Mouse (Mus musculus): Measurements from ENCODE around the gene Fuk. TPM values are rescaled to one million over a fixed set of nuclear protein-coding genes. Genes with fewer than 3 reads are reported as not detected.
A peak's percentile ranks its signal among the peaks of the same experiment; 100 is the strongest.
"Not testable (repeated sequence)": the region's sequence is repeated elsewhere in the genome, so short reads cannot be mapped to it uniquely, and the experiment has no call there.

The Fuk gene
- total RNA-seq, 2 experiments from 2014 or later: 18.8 to 18.9 TPM

DNA sequence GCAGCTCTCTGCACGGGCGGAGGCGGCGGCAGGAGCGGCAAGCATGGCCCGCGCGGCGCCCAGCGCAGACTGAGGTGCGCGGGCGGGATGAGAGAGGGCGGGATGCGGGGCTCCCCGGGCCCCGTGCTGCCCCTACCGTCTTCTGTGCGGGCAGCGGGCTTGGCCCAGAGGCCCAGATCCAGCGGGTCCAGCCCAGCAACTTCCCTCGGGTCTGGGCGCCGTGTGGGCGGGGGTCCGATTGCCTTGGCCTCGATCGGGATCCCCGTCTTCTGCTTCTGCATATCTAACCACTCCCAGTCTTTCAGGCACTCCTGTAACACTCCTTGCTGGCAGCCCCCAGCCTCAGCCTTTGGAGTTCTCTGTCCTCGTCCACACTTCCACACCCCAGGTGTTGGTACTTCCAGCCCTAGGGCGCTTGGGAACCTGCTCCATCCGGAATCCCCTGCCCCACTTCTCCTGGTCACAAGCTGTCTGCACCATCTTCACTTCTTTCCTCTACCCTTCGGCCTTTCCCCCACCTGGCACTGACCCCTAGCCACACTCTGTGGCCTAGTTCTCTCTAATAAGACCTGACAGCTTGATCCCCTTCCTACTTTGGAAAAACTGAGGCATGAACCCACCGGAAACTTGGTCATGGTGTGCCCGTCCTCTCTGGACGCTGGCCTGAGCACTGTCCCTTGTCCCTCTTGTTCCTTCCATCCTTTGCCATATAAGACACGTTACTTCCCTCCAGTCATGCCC is 17.9 kb upstream of the Fuk start:
- DNase-seq (ENCODE audit: low spot score in 2 of 2): peak; percentile 51 to 71

DNA sequence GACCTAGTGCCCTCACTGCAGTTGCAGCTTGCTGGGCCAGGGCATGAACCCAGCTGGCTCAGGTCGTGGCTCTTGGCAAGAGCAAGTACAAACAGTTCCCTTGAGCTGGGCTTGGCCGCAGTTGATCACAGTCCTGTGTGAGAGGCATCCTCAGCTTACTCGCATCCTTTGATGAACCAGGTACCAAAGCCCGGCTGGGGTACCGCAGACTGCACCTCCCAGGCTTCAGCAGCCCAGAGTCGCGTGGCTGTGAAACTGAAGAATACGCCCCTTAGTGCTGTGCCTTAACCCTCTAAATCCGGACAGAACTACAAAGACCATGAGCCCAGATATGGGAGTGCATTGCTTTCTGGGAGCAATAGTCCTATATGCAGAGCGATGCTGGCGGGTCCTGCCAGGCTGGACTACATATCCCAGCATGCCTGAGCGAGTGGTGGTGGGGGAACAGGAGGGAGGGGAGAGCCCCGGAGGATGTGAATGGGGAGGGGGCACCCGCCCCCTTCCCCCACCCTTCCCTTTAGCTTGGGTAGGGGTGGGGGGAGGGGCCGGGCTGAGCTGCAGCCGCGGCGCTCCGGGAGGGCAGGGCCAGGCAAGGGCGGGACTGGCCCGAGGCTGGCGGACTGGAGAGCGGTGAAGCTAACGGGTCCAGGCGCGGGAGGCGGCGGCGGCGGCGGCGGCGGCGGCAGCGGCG is 17.2 kb upstream of the Fuk start, which contains the start of gene St3gal2:
St3gal2 (plus strand) TSS at position 582 of the 691 bp plus-strand sequence.
- DNase-seq (ENCODE audit: low spot score in 2 of 2): peak; percentile 81 to 91

DNA sequence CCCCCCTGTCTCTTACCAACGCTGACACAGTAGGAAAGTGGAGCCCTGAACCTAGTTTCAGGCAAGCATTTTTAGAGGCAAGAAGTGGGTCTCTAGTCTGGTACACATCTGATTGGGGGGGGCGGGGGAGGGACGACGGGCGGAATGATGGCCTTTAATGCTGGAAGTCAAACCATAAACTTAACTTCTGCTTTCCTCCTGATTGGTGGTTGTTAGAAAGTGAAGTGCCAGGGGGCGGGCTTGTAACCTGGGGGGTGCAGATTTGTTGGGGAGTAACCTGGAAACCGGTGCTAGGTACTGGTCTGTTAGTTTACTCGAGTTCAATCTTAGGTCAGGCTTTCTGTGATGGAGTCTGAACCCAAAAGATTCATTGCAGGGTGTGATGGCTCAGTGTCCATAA is 16.2 kb upstream of the Fuk start:
- no peak for DNase-seq (ENCODE audit: low spot score in 2 of 2)

DNA sequence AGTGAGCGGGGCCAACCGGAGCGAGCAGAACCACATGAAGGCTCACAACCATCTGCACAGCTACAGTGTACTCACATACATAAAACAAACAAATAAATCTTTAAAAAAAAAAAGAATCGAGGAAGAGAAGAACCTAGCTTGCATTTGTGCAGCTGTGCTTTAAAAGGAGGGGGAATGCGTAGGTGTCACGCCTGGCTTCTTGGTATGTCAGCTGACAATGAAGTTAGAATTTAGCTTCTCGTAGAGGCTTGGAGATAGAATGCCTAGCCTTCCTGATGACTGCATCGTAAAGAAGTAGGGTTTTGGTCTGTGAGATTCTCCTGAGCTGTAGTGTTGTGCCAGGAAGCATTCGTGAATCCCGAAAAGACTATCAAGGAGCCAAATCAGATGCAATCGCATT is 15.7 kb upstream of the Fuk start:
- no peak for DNase-seq (ENCODE audit: low spot score in 2 of 2)

DNA sequence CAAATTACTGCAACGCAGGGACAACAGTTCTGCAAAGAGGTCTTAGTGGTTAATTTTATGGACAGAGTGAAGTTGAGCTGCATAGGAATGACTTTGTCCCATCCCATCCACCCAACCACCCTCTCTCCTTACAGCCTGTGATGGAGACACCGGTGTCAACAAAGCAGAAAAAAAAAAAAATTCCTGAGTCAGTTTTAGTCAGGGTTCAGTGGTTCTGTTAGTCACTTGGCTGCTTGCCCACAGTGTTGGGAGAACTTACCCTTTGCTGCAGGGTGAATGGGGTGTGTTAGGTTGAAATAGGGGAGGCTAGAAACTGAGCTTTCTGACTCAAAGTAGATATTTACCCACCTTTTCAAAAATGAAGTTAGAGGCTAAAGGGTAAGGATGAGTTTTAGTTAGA is 15.1 kb upstream of the Fuk start:
- DNase-seq (ENCODE audit: low spot score in 2 of 2): no peak

DNA sequence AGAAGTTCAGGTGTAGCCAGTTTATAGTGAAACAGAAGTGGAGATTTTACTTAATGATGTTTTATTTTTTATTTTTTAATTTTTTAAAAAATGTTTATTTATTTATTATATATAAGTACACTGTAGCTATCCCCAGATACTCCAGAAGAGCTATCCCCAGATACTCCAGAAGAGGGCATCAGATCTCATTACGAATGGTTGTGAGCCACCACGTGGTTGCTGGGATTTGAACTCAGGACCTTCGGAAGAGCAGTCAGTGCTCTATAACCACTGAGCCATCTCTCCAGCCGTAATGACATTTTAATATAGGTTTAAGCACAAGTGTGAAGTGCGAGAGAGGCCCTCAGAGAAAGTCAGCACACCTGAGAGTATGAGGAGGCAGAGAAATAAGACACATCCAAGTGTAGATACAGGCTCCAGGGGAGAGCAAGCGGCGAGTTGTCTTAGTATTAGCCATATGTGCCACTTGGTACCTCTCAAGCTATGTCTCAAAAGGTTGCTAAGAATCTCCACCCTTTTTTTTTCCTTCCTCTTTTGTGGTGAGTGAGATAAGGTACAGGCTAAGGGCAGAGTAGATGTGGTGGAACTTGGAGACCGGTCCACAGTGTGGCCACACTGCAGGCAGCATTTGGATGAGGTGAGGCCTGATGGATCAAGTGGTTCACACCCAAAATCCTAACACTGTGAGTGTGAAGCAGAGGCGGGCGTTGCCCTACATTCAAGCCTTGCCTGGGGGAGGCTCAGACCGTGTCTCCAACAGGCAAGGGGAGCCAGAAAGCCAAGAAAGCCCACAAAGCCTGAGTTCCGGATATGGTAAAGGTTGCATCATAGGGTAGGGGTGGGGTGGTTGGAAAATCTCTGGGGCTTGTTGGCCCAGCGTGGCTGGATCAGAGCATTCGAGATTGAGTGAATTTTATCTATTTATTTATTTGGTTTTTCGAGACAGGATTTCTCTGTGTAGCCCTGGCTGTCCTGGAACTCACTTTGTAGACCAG is 9.6 kb upstream of the Fuk start:
- DNase-seq (ENCODE audit: low spot score in 2 of 2): no peak

DNA sequence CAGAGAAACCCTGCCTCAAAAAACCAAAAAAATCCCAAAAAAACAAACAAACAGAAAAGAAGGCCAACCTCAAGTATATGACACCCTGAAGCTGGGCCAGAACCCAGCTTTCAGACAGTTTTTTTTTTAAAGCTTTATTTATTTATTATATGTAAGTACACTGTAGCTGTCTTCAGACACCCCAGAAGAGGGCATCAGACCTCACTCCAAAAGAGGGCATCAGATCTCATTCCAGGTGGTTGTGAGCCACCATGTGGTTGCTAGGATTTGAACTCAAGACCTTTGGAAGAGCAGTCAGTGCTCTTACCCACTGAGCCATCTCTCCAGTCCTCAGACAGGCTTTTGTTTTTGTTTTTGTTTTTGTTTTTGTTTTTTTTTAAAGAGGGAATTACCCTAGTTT is 7.6 kb upstream of the Fuk start:
- DNase-seq (ENCODE audit: low spot score in 2 of 2): not testable (repeated sequence)

DNA sequence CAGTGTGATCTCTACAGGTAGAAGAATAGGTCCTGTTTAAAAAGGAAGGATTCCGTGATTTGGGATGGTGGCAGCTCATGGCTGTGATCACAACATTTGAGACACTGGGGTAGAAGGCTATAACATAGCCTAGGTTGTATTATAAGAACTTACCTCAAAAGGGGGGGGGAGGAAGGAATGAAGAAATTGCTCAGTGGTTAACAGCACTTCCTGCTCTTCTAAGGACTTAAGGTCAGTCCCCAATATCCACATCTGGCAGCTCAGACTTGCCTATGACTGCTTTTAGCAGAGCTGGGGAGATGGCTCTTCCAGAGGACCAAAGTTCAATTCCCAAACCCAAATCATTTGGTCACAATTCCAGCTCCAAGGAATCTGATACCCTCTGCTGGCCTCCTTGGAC is 4.4 kb upstream of the Fuk start:
- DNase-seq (ENCODE audit: low spot score in 2 of 2): no peak

DNA sequence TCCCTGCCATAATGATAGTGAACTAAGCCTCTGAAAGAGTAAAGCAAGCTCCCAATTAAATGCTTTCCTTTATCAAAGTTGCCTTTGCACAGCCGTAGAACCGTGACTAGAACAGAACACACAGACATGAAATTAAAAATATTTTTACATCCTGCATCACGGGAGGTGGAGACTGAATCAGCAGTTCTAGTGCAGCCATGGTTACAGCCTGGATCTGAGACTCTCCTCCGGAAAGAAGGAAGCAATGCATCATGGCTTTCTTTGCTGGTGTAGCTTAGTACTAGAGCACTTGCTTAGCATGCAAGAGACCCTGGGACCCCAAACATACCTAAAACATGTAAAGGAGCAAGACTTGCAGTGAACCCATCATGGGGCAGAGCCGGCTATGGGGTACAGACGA is 3.1 kb upstream of the Fuk start:
- DNase-seq (ENCODE audit: low spot score in 2 of 2): no peak

DNA sequence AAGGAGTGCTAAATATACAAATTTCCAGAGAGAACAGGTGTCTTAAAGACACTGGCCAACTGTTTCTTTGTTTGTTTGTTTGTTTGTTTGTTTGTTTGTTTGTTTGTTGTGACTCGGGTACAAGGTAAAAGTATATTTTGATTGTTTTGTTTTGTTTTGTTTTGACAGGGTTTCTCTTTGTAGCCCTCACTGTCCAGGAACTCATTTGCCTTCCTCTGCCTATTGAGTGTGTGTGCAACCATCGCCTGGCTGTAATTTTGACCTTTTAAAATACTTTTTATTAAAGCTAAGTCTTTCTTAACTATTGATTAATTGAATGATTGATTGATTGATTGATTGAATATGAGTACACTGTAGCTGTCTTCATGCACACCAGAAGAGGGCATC is 284 bp upstream of the Fuk start:
- no peak for DNase-seq (ENCODE audit: low spot score in 2 of 2)

DNA sequence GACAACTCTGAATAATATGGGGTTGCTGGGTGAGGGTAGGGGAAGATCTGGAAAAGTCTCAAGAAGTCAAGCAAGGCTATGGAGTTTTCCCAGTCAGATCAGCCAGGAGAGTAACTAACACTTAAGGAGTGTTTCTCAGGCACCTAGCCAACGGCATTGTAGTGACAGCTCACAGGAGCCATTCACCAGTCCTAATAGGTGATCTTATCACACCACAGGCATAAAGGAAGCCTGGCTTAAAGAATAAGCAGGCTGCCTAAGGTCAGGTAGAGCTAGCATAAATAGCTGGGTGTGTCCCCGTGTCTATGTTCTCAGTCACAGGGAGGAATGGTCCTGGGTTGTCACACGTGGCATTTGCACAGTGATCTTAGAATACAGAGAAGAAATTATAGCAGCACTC is 1.2 kb downstream of the Fuk start:
- no peak for DNase-seq (ENCODE audit: low spot score in 2 of 2)

DNA sequence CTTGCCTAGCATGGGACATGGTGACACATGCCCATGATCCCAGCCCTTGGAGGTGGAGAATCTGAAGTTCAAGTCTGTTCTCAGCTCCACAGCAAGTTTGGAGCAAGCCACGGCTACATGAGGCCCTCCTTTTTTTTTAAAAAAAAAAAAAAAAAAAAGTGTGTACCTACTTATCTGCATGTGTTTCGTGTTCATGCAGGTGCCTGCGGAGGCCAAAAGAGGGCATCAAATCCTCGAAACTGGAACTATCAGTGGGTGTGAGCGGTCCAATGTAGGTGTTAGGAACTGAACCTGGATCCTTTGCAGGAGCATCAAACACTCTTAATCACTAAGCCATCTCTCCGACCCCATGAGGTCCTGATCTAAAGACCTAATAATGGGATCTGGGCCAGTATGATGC is 4.8 kb downstream of the Fuk start:
- DNase-seq (ENCODE audit: low spot score in 2 of 2): no peak

DNA sequence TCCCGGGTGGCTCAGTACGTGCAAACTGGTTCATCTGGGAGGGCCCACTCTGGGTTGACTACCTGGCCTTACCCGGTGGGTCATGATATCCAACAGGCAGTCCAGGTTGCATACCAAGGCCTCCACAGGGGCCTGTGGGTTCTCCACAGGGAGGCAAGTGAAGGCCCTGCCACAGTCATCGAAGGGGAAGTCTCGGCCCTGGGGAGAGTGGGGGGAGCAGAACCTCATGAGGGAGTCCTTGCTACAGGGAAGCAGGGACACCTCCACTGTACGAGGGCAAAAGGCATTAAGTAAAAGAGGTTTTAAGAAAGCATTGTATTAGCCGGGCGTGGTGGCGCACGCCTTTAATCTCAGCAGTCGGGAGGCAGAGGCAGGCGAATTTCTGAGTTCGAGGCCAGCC is 6.5 kb downstream of the Fuk start:
- no peak for DNase-seq (ENCODE audit: low spot score in 2 of 2)

DNA sequence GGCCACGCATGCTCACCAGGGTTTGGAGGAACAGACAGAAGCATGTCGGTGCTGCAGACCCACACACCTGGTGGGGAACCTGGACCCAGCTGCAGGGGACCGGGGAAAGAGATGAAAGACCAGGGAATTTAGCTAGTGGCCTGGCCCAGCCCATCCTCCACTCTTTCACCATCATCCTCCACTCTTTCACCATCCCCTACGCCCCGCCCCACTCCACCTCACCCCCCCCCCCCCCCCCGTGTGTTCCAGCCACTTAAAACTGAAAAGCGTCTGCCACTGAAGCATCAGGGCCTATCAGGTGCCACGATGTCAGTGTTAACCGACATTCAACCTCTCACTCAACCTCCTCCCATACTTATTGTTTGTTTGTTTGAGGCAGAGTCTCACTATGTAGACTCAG is 7.0 kb downstream of the Fuk start:
- no peak for DNase-seq (ENCODE audit: low spot score in 2 of 2)

DNA sequence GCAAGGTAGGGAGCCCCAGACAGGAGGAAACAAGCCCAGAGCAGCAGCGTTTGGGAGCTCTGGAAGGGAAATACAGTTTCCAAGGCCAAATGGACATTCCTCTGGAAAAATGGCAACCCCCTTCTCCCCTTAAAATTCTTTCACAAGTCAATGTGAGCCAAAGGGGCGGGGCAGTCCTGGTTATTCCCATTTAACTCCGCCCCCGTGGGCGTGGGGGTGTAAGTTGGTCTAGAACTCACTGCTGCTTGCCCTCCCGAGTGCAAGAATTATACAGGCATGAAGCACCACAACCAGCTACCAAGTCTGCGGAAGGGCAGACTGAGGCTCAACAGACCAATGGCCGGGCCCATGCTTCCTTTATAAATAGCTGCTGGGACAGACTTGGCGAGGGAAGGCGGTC is 7.4 kb downstream of the Fuk start:
- no peak for DNase-seq (ENCODE audit: low spot score in 2 of 2)

DNA sequence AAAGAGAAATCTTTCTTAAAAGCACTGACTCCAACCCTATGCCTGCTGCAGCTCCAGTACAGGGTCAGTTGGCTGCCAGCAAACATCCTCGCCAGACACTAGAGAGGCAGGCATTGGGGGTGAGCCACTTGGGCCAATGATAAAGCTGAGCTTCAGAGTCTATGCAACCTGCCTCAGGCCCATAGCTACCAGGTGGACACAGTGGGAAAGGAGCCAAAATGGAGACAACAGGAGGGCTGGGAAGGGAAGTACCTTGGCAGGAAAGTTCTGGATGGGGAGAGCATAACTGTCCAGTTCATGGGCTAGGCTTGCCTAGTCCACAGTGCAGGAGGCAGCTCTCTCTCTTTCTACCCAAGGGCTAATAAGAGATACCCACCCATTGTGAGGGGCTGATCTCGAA is 9.4 kb downstream of the Fuk start:
- no peak for DNase-seq (ENCODE audit: low spot score in 2 of 2)

DNA sequence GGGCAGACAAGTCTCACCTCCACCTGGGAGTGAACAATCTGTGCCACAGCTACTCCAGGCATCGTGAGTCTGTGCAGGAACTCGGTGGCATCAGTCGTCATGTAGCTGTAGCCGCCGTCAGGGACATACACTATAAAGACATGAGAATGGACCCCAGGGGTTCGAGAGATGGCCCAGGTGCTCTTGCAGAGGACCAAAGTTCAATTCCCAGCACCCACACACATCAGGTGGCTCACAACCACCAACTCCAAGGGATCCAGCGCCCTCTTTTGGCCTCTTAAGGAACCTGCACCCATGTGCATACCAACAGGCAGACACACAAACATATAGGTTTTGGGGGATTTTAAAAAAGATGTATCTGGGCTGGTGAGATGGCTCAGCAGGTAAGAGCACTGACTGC is 10.2 kb downstream of the Fuk start:
- DNase-seq (ENCODE audit: low spot score in 2 of 2): no peak

DNA sequence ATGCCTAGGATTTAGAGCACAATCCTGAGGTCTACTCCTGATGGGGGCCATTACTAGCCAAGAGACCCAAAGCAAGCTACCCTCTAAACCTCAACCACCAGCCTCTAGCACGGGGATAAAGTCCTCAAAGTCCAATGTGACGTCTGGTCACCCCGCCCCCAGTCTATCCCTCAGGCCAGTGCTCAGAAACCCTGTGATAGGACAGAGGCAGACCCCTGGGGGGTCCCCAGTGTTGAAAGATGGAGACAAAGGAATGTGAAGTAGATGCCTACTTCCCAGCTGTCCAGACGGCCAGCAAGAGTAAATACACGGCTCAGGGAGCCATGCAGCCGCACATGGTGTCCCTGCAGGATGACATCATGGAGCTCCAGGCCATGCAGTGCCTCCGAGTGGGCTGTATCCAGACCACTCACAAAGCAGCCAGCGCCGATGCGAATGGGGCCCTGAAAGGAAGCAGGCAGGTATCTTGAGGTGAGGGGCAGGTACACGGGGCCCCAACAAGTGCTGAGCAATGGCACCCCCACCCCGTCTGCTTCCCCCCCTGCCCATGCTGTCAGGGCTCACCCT is 12.3 kb downstream of the Fuk start:
- no peak for DNase-seq (ENCODE audit: low spot score in 2 of 2)

DNA sequence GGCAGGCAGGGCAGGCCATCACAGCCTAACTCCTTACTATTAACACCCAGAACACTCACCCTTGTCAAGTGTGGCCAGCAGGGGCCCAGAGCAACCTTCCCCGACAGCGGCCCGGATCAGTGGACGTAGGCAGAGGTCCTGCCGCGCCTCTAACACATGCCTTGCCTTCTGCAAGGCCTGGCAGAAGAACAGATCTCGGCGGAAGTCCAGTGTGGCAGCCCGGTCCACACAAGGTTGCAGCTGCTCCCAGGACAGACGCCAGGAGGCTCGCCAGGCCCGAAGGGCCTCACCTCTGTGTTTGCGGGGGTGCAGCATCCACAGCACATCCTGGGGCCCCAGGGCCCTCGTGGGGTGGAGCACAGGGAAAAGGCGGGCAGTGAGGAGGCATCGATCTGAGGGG is 13.4 kb downstream of the Fuk start:
- DNase-seq (ENCODE audit: low spot score in 2 of 2): no peak

DNA sequence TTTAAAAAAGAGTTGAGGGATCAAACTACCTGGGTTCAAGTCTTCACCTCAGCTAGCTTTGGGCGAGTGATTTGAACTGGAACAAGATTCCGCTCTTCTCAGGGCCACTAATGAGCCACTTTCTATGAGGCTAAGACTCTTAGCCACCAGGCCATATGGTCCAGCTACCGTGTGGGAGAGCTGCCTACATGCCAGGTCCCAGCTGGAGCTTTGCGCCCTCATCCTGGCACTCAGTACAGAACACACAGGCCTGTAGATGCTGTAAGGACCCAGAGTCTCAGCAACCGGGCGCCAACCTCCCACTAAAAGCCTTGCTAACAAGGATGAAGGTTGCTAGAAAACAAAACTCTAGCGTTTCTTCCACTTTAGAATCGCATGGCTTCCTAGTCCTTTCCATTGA is 13.8 kb downstream of the Fuk start:
- DNase-seq (ENCODE audit: low spot score in 2 of 2): peak in 1 of 2 experiments; percentile 30

DNA sequence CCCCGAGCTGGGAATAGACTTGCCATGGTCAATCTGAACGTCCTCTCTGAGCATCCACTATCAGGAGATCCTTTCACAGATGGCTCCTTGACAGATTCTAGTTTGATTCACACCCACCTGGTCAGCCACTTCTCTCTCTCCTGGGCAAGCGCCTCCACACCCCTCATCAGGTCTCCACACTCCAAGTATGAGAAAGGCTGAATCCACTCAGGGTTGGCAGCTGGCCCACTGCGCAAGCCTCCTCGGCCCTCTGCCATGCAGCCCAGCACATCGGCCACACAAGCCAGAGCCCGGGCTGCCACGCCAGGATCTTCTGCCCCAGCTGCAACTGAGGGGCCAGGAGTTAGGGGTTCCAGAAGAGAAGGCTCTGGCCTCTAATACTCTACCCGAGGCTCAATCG is 14.7 kb downstream of the Fuk start:
- DNase-seq (ENCODE audit: low spot score in 2 of 2): no peak
